Mouse (Mus musculus): ENCODE measurements around the gene Nkiras1. TPM values are rescaled to one million over a fixed set of nuclear protein-coding genes. Genes with fewer than 3 reads are reported as not detected.
"Not testable (repeated sequence)": the region's sequence is repeated elsewhere in the genome, so short reads cannot be mapped to it uniquely, and the experiment has no call there.

Gene Nkiras1
- 27.7 and 30.4 TPM in 2 replicates for polyA plus RNA-seq (2016; fragmentation: Nextera tagmentation; extraction: Ambion mirVana)

GRCm38 (mm10) chr14:18270529-18271441 is at the start of gene Nkiras1, which contains the start of gene Rpl15:
TSS of gene Nkiras1 (plus strand) at chr14:18271136.
TSS of gene Rpl15 (minus strand) at chr14:18271391.
- peak; percentile 99 for ATAC-seq (ENCODE audit: low FRiP score, low read depth)
- H3K4me2 ChIP-seq (replicated peaks), result peak within 1 kb of the TSS; percentile 74
- H3K4me1 ChIP-seq, result peaks cover 7% of the 10 kb centered on the region
- H3K9me3 ChIP-seq, result no peaks in the 10 kb centered on the region
- peaks cover 20% of the 10 kb centered on the region for H3K36me3 ChIP-seq
- H3K27ac ChIP-seq, result peak within 1 kb of the TSS; percentile 57; the same call in 1 of the 2 replicates
- under 1% methylated on average over 78 of the region's 78 CpGs for WGBS
- H3K27me3 ChIP-seq (replicated peaks), result no peaks in the 10 kb centered on the region
- H3K9ac ChIP-seq, result peak within 1 kb of the TSS; percentile 91
- H3K4me3 ChIP-seq, result peak within 1 kb of the TSS; percentile 75

GRCm38 (mm10) chr14:18221977-18222376 is 49.0 kb upstream of the Nkiras1 start:
- ATAC-seq (ENCODE audit: low FRiP score, low read depth), result no peak

GRCm38 (mm10) chr14:18225431-18225830 is 45.5 kb upstream of the Nkiras1 start:
- H3K36me3 ChIP-seq; H3K9me3 ChIP-seq; H3K4me3 ChIP-seq; ATAC-seq (ENCODE audit: low FRiP score, low read depth); H3K27me3 ChIP-seq (replicated peaks); H3K27ac ChIP-seq; H3K4me1 ChIP-seq; H3K4me2 ChIP-seq (replicated peaks); H3K9ac ChIP-seq: not testable (repeated sequence)
- 94% methylated on average over 11 of the region's 11 CpGs for WGBS

More at GRCm38 (mm10) chr14:18221977-18222376, 49.0 kb upstream of the Nkiras1 start:
- H3K4me1 ChIP-seq, result no peaks in the 10 kb centered on the region
- H3K4me2 ChIP-seq (replicated peaks), result no peak overlapping the region
- no peak overlapping the region for H3K4me3 ChIP-seq
- no peaks in the 10 kb centered on the region for H3K27me3 ChIP-seq (replicated peaks)
- no peaks in the 10 kb centered on the region for H3K36me3 ChIP-seq
- H3K27ac ChIP-seq, result no peak overlapping the region
- no peaks in the 10 kb centered on the region for H3K9me3 ChIP-seq
- 91% methylated on average over 6 of the region's 6 CpGs for WGBS
- H3K9ac ChIP-seq, result no peak overlapping the region

GRCm38 (mm10) chr14:18226181-18226580 is 44.8 kb upstream of the Nkiras1 start:
- H3K9me3 ChIP-seq; ATAC-seq (ENCODE audit: low FRiP score, low read depth); H3K9ac ChIP-seq; H3K4me3 ChIP-seq; H3K4me2 ChIP-seq (replicated peaks); H3K27ac ChIP-seq; H3K36me3 ChIP-seq; H3K27me3 ChIP-seq (replicated peaks); H3K4me1 ChIP-seq: not testable (repeated sequence)
- 73% methylated on average over 11 of the region's 11 CpGs for WGBS

GRCm38 (mm10) chr14:18229751-18230150 is 41.2 kb upstream of the Nkiras1 start:
- 94% methylated on average over 10 of the region's 10 CpGs for WGBS
- not testable (repeated sequence) for H3K4me3 ChIP-seq; H3K27ac ChIP-seq; H3K4me2 ChIP-seq (replicated peaks); H3K36me3 ChIP-seq; H3K9me3 ChIP-seq; H3K9ac ChIP-seq; H3K27me3 ChIP-seq (replicated peaks); ATAC-seq (ENCODE audit: low FRiP score, low read depth); H3K4me1 ChIP-seq

- H3K36me3 ChIP-seq; H3K27me3 ChIP-seq (replicated peaks); H3K4me1 ChIP-seq; H3K9ac ChIP-seq; H3K4me3 ChIP-seq; H3K4me2 ChIP-seq (replicated peaks); ATAC-seq (ENCODE audit: low FRiP score, low read depth); H3K27ac ChIP-seq; H3K9me3 ChIP-seq: not testable (repeated sequence)
- WGBS, result 93% methylated on average over 8 of the region's 8 CpGs
These were observed 39.1 kb upstream of the Nkiras1 start for GRCm38 (mm10) chr14:18231866-18232265.

GRCm38 (mm10) chr14:18233076-18233475 is 37.9 kb upstream of the Nkiras1 start:
- ATAC-seq (ENCODE audit: low FRiP score, low read depth), result no peak
- no peak overlapping the region for H3K4me2 ChIP-seq (replicated peaks)
- H3K9ac ChIP-seq, result no peak overlapping the region
- H3K27me3 ChIP-seq (replicated peaks), result no peaks in the 10 kb centered on the region
- no peak overlapping the region for H3K4me3 ChIP-seq
- H3K27ac ChIP-seq, result no peak overlapping the region
- no peaks in the 10 kb centered on the region for H3K9me3 ChIP-seq
- no peaks in the 10 kb centered on the region for H3K36me3 ChIP-seq
- no peaks in the 10 kb centered on the region for H3K4me1 ChIP-seq
- 92% methylated on average over 2 of the region's 2 CpGs for WGBS

GRCm38 (mm10) chr14:18233981-18234960 is 36.7 kb upstream of the Nkiras1 start:
- H3K36me3 ChIP-seq, result no peaks in the 10 kb centered on the region
- ATAC-seq (ENCODE audit: low FRiP score, low read depth), result no peak
- H3K27ac ChIP-seq, result no peak overlapping the region
- no peaks in the 10 kb centered on the region for H3K27me3 ChIP-seq (replicated peaks)
- H3K9ac ChIP-seq, result no peak overlapping the region
- no peaks in the 10 kb centered on the region for H3K4me1 ChIP-seq
- WGBS, result 72% methylated on average over 5 of the region's 5 CpGs
- no peak overlapping the region for H3K4me2 ChIP-seq (replicated peaks)
- H3K9me3 ChIP-seq, result no peaks in the 10 kb centered on the region
- H3K4me3 ChIP-seq, result no peak overlapping the region

- WGBS, result 90% methylated on average over 2 of the region's 2 CpGs
- H3K27ac ChIP-seq; H3K36me3 ChIP-seq; H3K9me3 ChIP-seq; H3K9ac ChIP-seq; H3K27me3 ChIP-seq (replicated peaks); ATAC-seq (ENCODE audit: low FRiP score, low read depth); H3K4me1 ChIP-seq; H3K4me3 ChIP-seq; H3K4me2 ChIP-seq (replicated peaks): not testable (repeated sequence)
These were observed 34.3 kb upstream of the Nkiras1 start for GRCm38 (mm10) chr14:18236496-18237235.

- Histone ChIP-seq H3K36me3 (no peaks in the 10 kb centered on the region), H3K27ac (no peak overlapping the region), H3K9me3 (no peaks in the 10 kb centered on the region), H3K4me1 (no peaks in the 10 kb centered on the region), H3K9ac (no peak overlapping the region), H3K4me2 (replicated peaks) (peak overlapping the region; percentile 73), H3K4me3 (no peak overlapping the region), H3K27me3 (replicated peaks) (no peaks in the 10 kb centered on the region)
- no peak for ATAC-seq (ENCODE audit: low FRiP score, low read depth)
- WGBS, result 72% methylated on average over 4 of the region's 4 CpGs
These were observed 33.6 kb upstream of the Nkiras1 start for GRCm38 (mm10) chr14:18237381-18237780.

- H3K4me3 ChIP-seq, result peak overlapping the region; percentile 79
- H3K27me3 ChIP-seq (replicated peaks), result no peaks in the 10 kb centered on the region
- peak overlapping the region; percentile 63 for H3K9ac ChIP-seq
- no peaks in the 10 kb centered on the region for H3K36me3 ChIP-seq
- whole genome bisulfite sequencing, result under 1% methylated on average over 61 of the region's 71 CpGs
- peak overlapping the region; percentile 39; the same call in 1 of the 2 replicates for H3K27ac ChIP-seq
- no peaks in the 10 kb centered on the region for H3K9me3 ChIP-seq
- H3K4me1 ChIP-seq, result no peaks in the 10 kb centered on the region
- H3K4me2 ChIP-seq (replicated peaks), result peak overlapping the region; percentile 73
- peak; percentile 96 for ATAC-seq (ENCODE audit: low FRiP score, low read depth)
These were observed 32.7 kb upstream of the Nkiras1 start for GRCm38 (mm10) chr14:18238131-18238749.
